Mouse (Mus musculus): ENCODE measurements around the gene Cfap45.

Gene Cfap45

DNA sequence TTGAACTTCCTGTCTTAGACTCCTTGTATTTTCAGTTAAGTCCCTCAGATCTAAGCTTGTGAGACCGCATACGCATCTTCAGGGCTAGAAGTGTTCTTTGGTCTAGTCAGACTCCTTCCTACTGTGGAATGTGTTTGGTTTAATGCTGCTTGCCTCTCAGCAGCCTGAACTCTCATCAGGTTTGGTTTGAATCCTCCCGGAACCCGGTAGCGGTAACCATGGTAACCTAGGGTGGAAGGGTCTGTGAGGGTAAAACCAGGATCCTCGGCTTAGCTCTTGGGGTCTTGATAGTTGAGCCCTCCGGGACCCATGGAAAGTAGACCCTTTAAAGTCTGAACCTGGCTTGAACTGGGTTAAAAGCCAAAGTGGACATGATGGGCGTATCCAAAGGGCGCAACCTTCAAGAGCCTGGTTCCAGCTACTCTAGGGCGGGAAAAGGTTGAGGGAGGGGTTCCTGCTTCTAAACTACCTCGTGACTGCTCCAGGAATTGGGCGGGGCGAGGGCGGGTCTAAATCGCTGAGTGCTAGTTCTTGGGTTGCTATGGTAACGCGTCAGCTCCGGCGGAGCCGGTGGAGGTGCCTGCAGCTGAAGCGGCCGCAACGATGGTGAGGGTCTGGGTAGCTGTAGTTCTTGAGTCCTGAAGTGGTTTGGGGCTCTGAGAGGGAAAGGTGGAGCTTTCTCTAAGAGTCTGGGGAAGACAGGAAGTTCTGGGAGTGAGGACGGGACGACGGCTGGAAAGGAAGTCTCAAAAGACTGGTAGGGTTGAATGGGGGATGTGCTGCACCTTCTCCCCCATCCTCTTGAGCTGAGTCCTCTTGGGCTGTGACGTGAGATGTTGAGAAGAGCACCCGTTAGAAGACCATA, at the start of gene Cfap45:
Gene Cfap45, plus strand, starts transcription at position 226 of the 865 bp plus-strand sequence.
- in situ Hi-C loops (cut with MboI, MseI): no loop called here

DNA sequence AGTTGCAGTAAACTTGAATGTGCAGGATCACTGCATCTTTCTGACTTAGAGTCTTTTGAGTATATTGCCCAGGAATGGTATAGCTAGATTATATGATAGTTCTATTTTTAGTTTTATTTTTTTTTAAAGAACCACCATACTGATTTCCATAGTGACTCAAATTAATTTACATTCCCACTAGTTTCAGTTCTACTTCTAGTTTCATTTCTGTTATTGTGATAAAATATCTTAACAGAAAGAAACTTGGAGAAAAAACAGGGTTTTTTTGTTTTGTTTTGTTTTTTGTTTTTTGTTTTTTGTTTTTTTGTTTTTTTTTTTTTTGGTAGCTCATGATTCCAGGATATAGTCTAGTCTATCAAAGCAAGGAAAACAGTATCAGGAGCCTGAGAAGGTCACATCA, 47.7 kb upstream of the Cfap45 start:
- in situ Hi-C loops (cut with MboI, MseI): loop anchor here (10.0 kb wide), 1 partner anchor 552 kb away; no protein-coding TSS in a partner anchor

DNA sequence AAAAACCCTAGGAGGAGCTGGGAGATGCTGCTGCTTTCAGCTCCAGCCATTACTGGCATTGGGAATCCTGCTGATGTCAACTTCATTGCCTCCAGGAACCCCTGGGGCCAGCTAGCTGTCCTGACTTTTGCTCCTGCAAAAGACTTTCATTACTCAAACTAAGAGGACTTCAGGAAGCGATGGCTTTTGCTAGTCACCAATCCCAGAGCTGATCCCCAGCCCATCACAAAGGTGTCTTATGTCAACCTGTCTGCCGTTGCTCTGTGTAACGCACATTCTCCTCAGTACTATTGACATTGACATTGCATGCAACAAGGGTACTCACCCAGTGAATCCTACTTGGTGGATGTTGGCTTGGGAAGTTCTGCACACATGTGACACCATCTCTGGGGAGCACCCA, 46.4 kb upstream of the Cfap45 start:
- in situ Hi-C loops (cut with MboI, MseI): loop anchor here (10.0 kb wide), 1 partner anchor 551 kb away; no protein-coding TSS in a partner anchor

DNA sequence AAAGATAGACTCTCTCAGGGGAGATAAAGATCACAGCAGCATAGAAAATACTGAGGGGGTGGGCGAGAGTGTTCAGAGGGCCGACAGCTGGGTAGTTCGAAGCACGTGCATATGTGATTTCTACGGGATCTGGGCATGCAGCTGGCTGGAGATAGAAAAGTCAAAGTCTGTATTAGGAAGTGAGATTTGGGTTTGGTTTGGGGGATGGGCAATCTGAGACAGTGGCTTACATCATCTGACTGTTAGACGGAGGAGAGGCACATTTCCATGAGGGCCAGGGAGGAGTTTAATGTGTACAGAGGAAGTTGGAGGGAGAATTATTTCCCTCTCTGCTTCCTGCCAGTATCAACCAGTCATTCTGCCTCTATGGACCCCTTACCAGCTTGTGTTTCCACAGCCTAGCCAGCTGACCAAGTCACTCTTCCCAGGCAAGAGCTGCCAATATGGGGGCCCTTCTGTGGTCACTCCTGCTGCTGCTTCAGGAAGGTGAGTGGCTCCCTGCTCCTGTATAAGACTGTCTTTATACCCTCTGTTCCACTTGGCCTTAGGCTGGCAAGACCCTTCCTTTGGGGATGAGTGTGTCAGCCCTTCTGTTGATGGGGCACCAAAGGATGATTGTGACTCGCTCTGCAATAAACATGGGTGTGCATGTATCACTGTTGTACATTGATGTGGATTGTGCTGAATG, 45.4 kb upstream of the Cfap45 start, which contains the start of gene Slamf9:
Gene Slamf9, plus strand, starts transcription at position 305 of the 688 bp plus-strand sequence.
- in situ Hi-C loops (cut with MboI, MseI): loop anchor here (10.0 kb wide), 1 partner anchor 550 kb away; no protein-coding TSS in a partner anchor

DNA sequence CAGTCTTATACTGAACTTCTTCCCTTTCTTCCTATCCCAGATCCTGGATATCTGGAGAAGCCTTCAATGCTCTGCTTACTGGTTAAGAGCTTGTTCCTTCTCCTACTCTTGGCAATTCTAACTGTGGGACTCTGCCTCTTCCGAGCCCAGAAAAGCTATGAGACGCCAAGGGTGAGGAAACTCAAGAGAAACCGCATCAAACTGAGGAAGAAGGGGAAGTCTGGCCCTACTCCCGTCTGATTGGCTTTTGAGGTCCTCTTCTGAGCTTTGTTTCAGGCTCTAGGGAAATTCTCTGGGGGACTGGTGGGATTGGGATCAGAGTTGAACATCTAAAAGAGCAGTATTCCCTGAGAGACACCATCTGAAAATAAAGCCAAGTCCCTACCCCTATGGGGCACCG, 42.6 kb upstream of the Cfap45 start:
- in situ Hi-C loops (cut with MboI, MseI): loop anchor here (10.0 kb wide), 1 partner anchor 547 kb away; no protein-coding TSS in a partner anchor

DNA sequence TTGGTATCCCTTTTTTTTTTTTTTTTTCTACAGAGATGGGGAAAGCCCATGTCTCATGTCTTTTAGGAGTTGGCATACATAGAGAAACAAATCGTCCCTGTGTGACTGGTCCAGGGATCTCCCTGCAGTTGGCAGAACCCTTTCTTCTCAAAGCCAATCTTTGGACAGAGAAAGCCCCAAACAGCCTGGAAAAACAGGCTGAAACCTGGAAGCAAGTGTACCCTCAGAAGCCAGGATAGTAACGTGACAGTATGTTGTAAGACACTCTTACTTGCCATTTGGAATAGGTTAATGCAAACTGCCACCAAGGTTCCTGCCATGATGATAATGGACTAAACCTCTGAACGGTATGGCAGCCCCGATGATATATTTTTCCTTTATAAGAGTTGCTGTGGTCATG, 40.2 kb upstream of the Cfap45 start:
- in situ Hi-C loops (cut with MboI, MseI): loop anchor here (5.0 kb wide), 1 partner anchor 68 kb away; no protein-coding TSS in a partner anchor

DNA sequence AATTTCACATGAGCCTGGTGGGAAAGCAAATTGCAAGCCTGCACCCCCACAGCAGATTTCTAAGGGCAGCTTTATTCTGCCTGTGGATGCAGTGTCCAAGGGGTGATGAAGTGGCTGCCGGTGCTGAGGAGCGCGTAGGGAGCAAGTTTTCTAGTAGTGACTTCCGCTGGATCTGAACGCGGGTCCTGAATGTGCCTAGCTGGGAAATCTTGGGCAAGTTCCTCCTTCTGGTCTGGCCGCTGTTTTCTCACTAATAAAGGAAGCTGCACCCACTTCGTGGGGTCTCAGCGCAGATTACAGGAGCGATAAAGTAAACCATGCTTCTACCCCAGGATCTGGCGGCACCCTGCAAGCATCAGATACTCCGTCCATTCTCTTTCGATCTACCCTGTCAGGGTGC, 39.5 kb upstream of the Cfap45 start:
- in situ Hi-C loops (cut with MboI, MseI): loop anchor here (5.0 kb wide), 1 partner anchor 69 kb away; no protein-coding TSS in a partner anchor

DNA sequence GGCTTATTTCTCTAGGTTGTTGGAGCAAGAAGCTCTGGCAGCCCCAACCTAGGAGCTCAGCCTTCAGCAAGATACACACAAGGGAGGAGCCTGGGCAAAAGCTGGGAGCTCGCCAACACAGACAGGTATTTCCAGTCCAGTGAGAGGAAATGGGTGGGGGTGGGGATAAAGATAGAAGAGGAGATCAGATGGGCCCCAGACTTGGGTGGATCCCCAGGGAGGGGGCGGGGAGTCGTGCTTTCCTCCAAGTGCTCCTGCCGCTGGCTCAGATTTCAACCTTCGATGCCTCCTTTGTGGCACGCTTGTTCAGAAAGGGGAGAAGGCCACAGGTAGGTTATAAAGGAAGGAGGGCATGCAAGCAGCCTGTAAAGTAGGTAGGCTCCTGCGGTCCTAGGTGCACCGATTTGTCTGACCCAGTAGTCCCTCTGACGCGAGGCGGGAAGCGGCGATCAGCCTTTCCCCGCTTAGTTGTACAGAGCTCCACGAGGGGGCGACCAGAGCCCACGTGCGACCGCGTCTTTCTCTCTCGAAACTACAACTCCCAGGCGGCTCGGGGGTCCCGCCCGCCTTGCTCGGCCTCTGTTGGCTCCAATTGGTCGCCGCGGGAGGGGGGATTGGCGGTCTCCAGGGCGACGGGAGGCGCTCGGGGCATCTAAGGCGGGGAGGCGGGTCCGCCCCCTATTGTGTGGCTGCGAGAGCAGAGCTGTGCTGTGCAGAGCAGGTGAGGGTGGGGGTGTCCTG, 38.9 kb upstream of the Cfap45 start, which contains the start of gene Igsf9:
Gene Igsf9, plus strand, starts transcription at position 249 of the 741 bp plus-strand sequence.
- in situ Hi-C loops (cut with MboI, MseI): loop anchor here (5.0 kb wide), 1 partner anchor 69 kb away; no protein-coding TSS in a partner anchor

DNA sequence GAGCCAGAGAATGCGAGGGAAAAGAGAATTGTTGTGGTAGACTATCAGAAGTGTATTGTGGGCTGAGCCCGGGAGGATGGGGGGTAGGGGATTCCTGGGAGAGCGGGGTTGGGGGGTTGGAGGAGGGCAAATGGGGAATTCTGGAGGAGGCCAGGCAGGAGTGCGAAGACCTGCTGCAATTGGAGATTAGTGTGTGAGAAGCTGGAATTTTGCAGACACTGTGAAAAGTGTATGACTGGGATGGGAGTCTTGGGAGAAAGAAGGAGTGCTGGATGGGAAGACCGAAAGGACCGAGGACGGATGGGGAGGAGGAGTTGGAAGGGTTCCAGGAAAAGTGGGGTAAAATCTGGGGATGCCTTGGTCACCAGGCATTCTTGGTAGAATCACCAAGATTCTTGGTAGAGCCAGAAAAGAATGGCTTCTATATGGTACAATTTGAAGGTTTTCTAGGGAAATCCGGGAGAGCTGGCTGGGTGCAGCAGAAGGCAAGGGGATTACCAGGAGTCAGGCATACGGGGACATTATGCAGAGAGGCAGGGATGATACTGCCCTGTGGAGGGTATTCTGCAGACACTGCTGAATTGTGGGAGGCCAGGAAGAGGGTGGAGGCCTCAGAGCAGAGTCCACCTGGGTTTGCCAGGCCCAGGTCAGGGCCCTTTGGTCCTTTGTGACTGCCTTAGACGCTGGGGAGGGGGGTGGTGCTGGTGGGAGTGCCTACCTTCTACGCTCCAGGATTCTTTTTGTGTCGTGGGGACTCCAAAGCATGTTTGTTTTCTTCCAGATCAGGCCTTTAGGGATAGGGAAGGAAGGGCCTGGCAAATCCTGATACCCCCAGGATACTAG, 37.9 kb upstream of the Cfap45 start:
- in situ Hi-C loops (cut with MboI, MseI): loop anchor here (5.0 kb wide), 1 partner anchor 70 kb away; no protein-coding TSS in a partner anchor

DNA sequence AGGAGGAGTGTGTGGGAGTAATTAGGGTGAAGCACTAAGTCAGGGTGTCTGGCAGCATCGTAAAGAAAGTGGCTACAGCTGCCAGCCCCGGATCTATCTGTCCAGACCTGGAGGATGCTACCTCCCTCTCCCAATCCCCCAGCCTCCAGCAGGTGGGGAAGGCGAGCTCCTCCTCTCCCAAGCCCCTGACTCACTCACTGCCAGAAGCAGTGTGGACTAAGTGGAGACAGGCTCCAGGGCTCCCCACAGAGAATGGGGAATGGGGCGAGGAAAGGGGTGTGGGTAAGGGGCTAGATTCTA, 37.3 kb upstream of the Cfap45 start:
- in situ Hi-C loops (cut with MboI, MseI): loop anchor here (5.0 kb wide), 1 partner anchor 71 kb away; no protein-coding TSS in a partner anchor

DNA sequence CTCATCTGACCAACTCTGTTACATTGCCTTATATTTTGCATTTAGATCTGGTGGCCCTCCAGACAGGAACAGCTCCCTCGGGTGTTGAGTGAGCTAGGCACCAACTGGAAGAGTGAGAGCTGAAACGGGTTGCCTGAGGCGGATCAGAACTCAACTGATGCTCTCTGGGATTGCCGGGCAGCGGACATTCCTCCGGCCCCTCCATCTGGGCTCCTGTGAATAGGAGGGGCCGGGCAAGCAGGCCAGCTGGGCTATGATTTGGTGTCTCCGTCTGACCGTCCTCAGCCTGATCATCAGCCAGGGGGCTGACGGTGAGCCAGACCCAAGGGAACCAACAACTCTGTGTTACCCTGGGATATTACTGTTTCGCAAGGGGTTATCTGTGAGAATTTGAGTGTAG, 36.4 kb upstream of the Cfap45 start:
- in situ Hi-C loops (cut with MboI, MseI): loop anchor here (5.0 kb wide), 1 partner anchor 72 kb away; no protein-coding TSS in a partner anchor

DNA sequence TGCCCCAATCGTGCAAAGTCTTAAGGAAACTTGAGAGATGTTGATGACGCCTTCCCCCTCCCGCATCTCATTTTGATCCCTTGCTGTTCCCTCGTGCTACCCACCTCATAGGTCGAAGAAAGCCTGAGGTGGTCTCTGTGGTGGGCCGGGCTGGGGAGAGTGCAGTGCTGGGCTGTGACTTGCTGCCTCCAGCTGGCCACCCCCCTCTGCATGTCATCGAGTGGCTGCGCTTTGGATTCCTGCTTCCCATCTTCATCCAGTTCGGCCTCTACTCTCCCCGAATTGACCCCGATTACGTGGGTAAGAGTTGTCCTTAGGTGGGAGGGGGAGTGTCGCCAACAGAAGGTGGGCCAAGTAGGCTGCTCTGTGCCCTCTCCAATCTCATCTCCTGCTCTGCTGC, 35.9 kb upstream of the Cfap45 start:
- in situ Hi-C loops (cut with MboI, MseI): loop anchor here (5.0 kb wide), 1 partner anchor 72 kb away; no protein-coding TSS in a partner anchor

DNA sequence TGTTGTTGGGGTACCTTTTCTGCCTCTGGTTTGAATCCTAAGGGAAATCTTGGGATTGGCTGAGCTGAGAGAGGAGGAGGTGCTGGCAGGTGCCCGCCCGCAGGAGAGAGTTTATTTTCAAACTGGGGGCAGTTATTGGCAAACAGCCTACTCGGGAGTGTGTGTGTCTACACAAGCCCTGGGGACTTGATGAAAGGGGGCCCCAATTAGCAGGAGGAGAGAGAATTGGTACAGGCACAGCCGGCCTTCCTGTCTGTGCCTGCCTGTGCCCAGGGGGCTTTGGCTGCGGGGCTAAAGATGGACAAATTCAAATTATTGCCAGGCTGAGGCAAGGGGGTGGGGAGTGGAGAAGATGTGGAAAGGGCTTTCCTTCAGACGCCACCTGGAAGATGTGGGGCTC, 34.8 kb upstream of the Cfap45 start:
- in situ Hi-C loops (cut with MboI, MseI): no loop called here

DNA sequence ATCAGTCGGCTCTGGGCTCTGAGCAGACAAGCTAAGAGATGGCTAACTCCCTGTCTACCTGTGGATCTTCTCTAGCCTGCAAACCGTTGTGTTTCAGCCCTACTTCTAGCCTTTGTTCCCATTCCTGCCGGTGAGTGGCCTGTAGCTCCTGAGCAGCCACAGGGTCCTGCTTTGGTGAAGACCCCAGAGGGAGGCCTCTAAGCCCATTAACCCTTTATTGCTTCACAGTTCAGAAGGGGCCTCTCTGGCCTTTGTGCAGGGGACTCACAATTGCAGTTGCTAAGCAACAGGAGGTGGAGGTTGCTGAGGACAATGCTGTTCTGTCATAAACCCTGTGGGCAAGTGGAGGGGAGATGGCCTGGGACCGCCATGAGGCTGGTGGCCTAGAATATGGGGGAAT, 34.4 kb upstream of the Cfap45 start:
- in situ Hi-C loops (cut with MboI, MseI): no loop called here

DNA sequence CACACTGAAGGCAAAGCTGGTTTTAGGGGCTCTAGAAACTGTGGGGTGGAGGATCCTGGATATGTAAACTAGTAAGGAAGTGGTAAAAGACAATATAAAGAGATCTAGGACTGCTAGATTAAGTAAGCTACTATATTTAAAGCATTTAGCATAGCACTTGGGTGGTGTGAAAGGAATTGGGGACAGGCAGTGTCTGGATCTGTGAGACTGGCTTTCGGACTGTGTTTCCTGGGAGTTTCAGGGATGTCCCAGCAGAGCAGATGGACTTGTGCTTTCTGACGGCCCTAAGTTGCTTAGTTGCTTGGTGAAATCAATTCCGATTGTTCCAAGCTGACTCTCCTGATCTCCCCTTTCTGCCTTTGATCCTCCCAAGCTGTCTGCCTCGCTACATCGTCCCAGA, 34.0 kb upstream of the Cfap45 start:
- in situ Hi-C loops (cut with MboI, MseI): no loop called here

DNA sequence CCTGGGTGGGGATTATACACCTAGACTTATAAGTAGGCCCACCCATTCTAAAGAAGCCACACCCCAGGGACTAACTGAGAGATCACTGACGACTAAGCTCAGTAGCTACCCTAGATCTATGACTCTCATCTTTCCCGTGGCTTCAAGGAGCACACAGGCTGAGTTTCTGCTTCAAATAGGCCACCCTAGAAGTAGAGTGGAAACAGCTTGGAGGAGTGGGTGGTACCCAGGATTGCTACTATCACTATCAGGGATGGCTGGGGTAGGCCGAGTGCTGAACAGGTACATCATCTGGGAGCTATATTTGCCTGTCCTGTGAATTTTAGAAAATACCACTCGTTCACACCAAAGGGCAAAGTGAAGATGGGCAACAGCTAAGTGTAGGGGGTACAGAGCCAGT, 32.7 kb upstream of the Cfap45 start:
- in situ Hi-C loops (cut with MboI, MseI): no loop called here

DNA sequence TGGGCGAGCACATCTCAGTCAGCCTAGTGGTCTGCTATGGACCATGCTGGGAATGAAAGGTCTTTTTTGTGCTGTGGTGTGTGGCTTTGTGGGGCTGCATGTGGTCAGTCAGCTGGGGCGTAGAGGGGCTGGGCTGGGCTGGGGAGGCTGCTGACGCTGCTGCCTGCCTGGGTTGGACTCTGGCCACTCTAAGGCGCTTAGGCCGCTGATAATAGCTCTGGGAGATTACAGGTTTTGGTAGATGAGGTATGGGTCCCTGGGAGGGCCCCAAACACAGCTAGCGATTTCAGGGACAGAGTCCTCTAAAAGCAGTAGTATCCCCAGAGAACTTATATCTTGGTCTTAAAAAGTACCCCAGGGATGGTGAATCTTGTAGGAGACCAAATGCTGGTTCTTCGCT, 31.8 kb upstream of the Cfap45 start:
- in situ Hi-C loops (cut with MboI, MseI): no loop called here

DNA sequence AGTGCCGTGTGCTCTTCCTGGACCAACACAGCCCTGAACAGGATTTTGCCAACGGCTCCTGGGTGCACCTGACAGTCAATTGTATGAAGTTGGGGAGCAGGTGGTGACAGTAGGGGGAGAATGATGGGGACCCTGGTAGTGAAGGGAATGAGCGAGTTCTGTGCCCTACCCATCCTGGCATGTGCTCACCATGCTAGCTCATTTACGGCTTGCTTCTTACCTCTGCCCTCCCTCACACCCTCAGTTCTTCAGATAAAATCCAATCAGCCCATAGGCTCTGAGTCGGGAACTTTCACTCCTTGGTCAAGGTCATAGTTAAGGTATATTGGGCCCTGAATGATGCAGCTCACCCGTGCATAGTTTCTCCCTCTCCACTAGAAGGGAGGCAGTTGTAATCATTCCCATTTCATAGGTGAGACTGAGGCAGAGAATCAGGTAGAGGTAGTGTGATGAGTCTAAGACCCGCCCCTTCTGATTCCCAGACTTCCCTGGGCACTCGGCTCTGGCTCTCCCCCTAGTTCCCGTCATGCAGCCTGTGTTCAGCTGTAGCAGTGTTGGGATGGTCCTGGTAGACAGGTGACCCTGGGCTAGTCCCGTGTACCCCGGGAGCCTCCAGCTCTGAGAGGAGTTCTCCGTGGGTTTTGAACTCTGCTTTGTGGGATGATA, 30.9 kb upstream of the Cfap45 start:
- in situ Hi-C loops (cut with MboI, MseI): no loop called here

DNA sequence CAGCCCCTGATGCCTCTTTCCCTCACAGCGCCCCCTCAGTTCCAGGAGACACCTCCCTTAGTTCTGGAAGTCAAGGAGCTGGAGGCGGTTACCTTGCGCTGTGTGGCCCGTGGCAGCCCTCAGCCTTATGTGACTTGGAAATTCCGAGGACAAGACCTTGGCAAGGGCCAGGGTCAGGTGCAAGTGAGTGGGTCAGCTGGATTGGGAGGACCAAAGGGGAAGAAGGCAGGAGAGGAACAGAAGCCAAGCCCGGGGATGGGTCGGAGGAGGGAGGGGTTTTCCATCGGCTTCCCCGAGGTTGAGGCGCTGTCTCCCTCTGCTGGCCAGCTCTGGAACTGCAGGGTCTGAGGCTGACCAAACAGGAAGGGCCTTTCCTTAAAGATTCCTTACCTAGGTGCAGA, 30.3 kb upstream of the Cfap45 start:
- in situ Hi-C loops (cut with MboI, MseI): no loop called here

DNA sequence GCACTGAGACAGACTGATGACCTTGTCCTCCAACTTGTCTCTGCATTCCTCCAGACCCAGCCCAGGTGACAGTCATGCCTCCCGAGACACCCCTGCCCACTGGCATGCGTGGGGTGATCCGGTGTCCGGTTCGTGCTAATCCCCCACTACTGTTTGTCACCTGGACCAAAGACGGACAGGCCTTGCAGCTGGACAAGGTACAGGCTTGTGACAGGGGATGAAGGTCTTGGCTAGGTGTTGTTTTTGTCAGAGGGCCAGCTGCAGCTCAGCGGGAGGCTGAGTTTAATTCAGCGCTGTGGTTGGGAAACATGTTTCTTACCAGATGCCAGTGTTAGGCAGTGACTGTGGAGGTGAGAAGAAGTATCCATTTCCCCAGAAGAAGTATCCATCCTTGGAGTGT, 28.6 kb upstream of the Cfap45 start:
- in situ Hi-C loops (cut with MboI, MseI): no loop called here
